Comparison of ENCODE assay signal across 19 mouse cellular contexts in the genomic region with DNA sequence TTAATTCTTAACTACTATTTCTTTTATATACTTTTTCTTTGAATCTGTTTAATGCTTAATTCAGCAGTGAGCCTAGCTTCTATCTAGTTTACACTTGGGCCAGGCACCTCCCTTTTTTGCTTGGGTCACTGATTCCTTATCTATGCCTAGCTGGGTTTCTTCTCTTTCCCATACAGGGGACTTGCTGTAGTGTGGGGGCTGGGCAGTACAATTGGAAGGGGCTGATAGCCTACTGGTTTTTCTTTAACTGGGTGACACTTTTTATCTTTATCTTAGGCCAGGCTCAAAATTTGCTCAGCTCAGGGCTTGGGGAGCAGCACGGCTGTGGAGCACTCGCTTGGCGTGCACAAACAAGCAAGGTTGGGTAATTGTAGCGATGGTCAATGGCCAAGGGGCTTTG. TPM values are rescaled to one million over a fixed set of nuclear protein-coding genes. Genes with fewer than 3 reads are reported as not detected.
DNase-seq lines count a peak whose midpoint lies in the region; ATAC-seq and TF ChIP-seq lines count a peak whose summit lies in the region.
"Had no signal": no experiment of that assay in that cellular context is flagged by ENCODE, and none has a peak within 500 bp of the region (broad histone marks: within the 10 kb centered on the region; RNA-seq: fewer than 3 reads in every experiment).

No protein-coding gene starts in this region.

- ATAC-seq in heart, embryonic 14.5 days (ENCODE audit: insufficient number of reproducible peaks, insufficient read depth, low FRiP score, low read depth): no peak
- peak; percentile 52; the same call in 1 of the 2 replicates for ATAC-seq in stomach, embryonic 15.5 days (ENCODE audit: insufficient read depth, low FRiP score, low read depth)
- ATAC-seq in stomach, postnatal 0 days (ENCODE audit: low FRiP score, low TSS enrichment): no peak
- ATAC-seq in liver, embryonic 14.5 days (ENCODE audit: insufficient read depth): peak; percentile 88
- no peak for ATAC-seq in erythroid progenitor cell, adult 5-6 weeks (replicated peaks; ENCODE audit: low FRiP score, poor library complexity, severe bottlenecking)
- ATAC-seq: forebrain, embryonic 16.5 days had no signal

- 58% methylated on average over 4 of the region's 4 CpGs for WGBS in heart, embryonic 14.5 days
- 70% methylated on average over 4 of the region's 4 CpGs for WGBS in stomach, embryonic 15.5 days
- 70% methylated on average over 4 of the region's 4 CpGs for WGBS in stomach, postnatal 0 days
- 10% methylated on average over 4 of the region's 4 CpGs for WGBS in liver, embryonic 14.5 days (ENCODE audit: insufficient replicate concordance)

- H3K9ac ChIP-seq in heart, embryonic 14.5 days (ENCODE audit: low read length): no peak overlapping the region
- H3K9ac ChIP-seq in stomach, embryonic 15.5 days: no peak overlapping the region
- no peak overlapping the region for H3K9ac ChIP-seq in stomach, postnatal 0 days (ENCODE audit: low read length)
- no peak overlapping the region for H3K9ac ChIP-seq in liver, embryonic 14.5 days (replicated peaks)
- H3K9ac ChIP-seq: hindbrain, embryonic 13.5 days; lung, embryonic 14.5 days; midbrain, embryonic 12.5 days; neural tube, embryonic 15.5 days had no signal

- H3K27ac ChIP-seq in heart, embryonic 14.5 days (replicated peaks in 1 of 2; ENCODE audit: control insufficient read depth in 1 of 2, insufficient read depth in 1 of 2, low read depth in 2 of 2, low read length in 2 of 2): peak overlapping the region; percentile 36 to 65; a peak in 2 of 4 replicates
- H3K27ac ChIP-seq in stomach, embryonic 15.5 days: no peak overlapping the region
- H3K27ac ChIP-seq in stomach, postnatal 0 days (replicated peaks): no peak overlapping the region
- no peak overlapping the region for H3K27ac ChIP-seq in liver, embryonic 14.5 days
- H3K27ac ChIP-seq: hindbrain, embryonic 13.5 days; left cerebral cortex, adult 2 months; midbrain, embryonic 12.5 days; neural tube, embryonic 15.5 days had no signal

- no peaks in the 10 kb centered on the region for H3K27me3 ChIP-seq in heart, embryonic 14.5 days (ENCODE audit: control insufficient read depth, insufficient read depth, low read length)
- H3K27me3 ChIP-seq in stomach, embryonic 15.5 days (replicated peaks): no peaks in the 10 kb centered on the region
- H3K27me3 ChIP-seq in stomach, postnatal 0 days (ENCODE audit: control insufficient read depth, insufficient read depth, low read length): no peaks in the 10 kb centered on the region
- no peaks in the 10 kb centered on the region for H3K27me3 ChIP-seq in liver, embryonic 14.5 days (ENCODE audit: control insufficient read depth, insufficient read depth, low read length)
- H3K27me3 ChIP-seq: hindbrain, embryonic 13.5 days; midbrain, embryonic 12.5 days; neural tube, embryonic 15.5 days had no signal

- H3K4me1 ChIP-seq in heart, embryonic 14.5 days (ENCODE audit: control insufficient read depth in 2 of 2, insufficient read depth in 2 of 2, low read length in 2 of 2): peaks cover 21 to 47% of the 10 kb centered on the region in 2 experiments
- no peaks in the 10 kb centered on the region for H3K4me1 ChIP-seq in stomach, embryonic 15.5 days
- peaks cover 4% of the 10 kb centered on the region; the same call in 1 of the 2 replicates for H3K4me1 ChIP-seq in stomach, postnatal 0 days (replicated peaks; ENCODE audit: control insufficient read depth, insufficient read depth)
- H3K4me1 ChIP-seq in liver, embryonic 14.5 days (replicated peaks; ENCODE audit: control insufficient read depth in 2 of 2, insufficient read depth in 2 of 2, low read length in 1 of 2): peaks cover 12 to 21% of the 10 kb centered on the region in 2 experiments
- H3K4me1 ChIP-seq: hindbrain, embryonic 13.5 days; midbrain, embryonic 12.5 days; neural tube, embryonic 15.5 days had no signal

- no peaks in the 10 kb centered on the region for H3K36me3 ChIP-seq in heart, embryonic 14.5 days (ENCODE audit: control insufficient read depth, insufficient read depth, low read length)
- no peaks in the 10 kb centered on the region for H3K36me3 ChIP-seq in stomach, embryonic 15.5 days
- H3K36me3 ChIP-seq in stomach, postnatal 0 days (ENCODE audit: control insufficient read depth, insufficient read depth, low read length): no peaks in the 10 kb centered on the region
- no peaks in the 10 kb centered on the region for H3K36me3 ChIP-seq in liver, embryonic 14.5 days (replicated peaks; ENCODE audit: control insufficient read depth, insufficient read depth, low read depth)
- H3K36me3 ChIP-seq: hindbrain, embryonic 13.5 days; midbrain, embryonic 12.5 days; neural tube, embryonic 15.5 days had no signal

- no peak overlapping the region for H3K4me3 ChIP-seq in heart, embryonic 14.5 days (ENCODE audit: control insufficient read depth in 1 of 2, insufficient read depth in 1 of 2, low read depth in 1 of 2, low read length in 2 of 2)
- no peak overlapping the region for H3K4me3 ChIP-seq in stomach, embryonic 15.5 days (replicated peaks)
- H3K4me3 ChIP-seq in stomach, postnatal 0 days (ENCODE audit: low read depth, low read length): no peak overlapping the region
- no peak overlapping the region for H3K4me3 ChIP-seq in liver, embryonic 14.5 days (ENCODE audit: insufficient read depth in 1 of 2, low read depth in 2 of 2, low read length in 2 of 2)
- H3K4me3 ChIP-seq: hindbrain, embryonic 13.5 days; left cerebral cortex, adult 2 months; midbrain, embryonic 12.5 days; myocyte; neural tube, embryonic 15.5 days had no signal

- no peak overlapping the region for H3K4me2 ChIP-seq in heart, embryonic 14.5 days (ENCODE audit: low read length)
- H3K4me2 ChIP-seq in stomach, embryonic 15.5 days: no peak overlapping the region
- no peak overlapping the region for H3K4me2 ChIP-seq in stomach, postnatal 0 days (replicated peaks; ENCODE audit: low read depth)
- H3K4me2 ChIP-seq in liver, embryonic 14.5 days (ENCODE audit: low read depth): peak overlapping the region; percentile 15
- H3K4me2 ChIP-seq: hindbrain, embryonic 13.5 days; lung, embryonic 14.5 days; midbrain, embryonic 12.5 days; neural tube, embryonic 15.5 days had no signal

- H3K9me3 ChIP-seq in heart, embryonic 14.5 days (ENCODE audit: control insufficient read depth, low read length): no peaks in the 10 kb centered on the region
- H3K9me3 ChIP-seq in stomach, embryonic 15.5 days: no peaks in the 10 kb centered on the region
- no peaks in the 10 kb centered on the region for H3K9me3 ChIP-seq in stomach, postnatal 0 days (ENCODE audit: control insufficient read depth, low read length)
- H3K9me3 ChIP-seq in liver, embryonic 14.5 days (ENCODE audit: control insufficient read depth, low read length): no peaks in the 10 kb centered on the region
- H3K9me3 ChIP-seq: hindbrain, embryonic 13.5 days; midbrain, embryonic 12.5 days; neural tube, embryonic 15.5 days had no signal

- DNase-seq in heart, postnatal 4 days: no peak
- no peak for DNase-seq in stomach, postnatal 0 days (ENCODE audit: low spot score)
- peak; percentile 33 to 40 (median 40) for DNase-seq in liver, embryonic 14.5 days (ENCODE audit: low read depth in 3 of 3, low spot score in 3 of 3)
- DNase-seq in spleen, postnatal 14 days (ENCODE audit: low spot score in 2 of 2): no peak
- DNase-seq: B cell, adult 2 months; cerebellum, adult 18-20 months; lung, embryonic 14.5 days; lung, postnatal 4 days; right cerebral cortex, postnatal 25 days; thymus, postnatal 36 days had no signal

- no peak for TF ChIP-seq CTCF in stomach, postnatal 0 days (IDR thresholded peaks at IDR 0.05; ENCODE audit: low read depth)
- no peak for TF ChIP-seq CTCF in liver, embryonic 14.5 days (IDR thresholded peaks at IDR 0.05; ENCODE audit: low read depth)

- TF ChIP-seq EP300 in stomach, postnatal 0 days (optimal IDR thresholded peaks at IDR 0.05): no peak
- TF ChIP-seq EP300 in liver, embryonic 14.5 days (IDR thresholded peaks at IDR 0.05; ENCODE audit: low read depth): peak; percentile 53

RNA-seq across cellular contexts. Expression of a gene that starts 51.1 kb away (rescaled TPM):
- polyA plus RNA-seq in heart, embryonic 14.5 days (2014; fragmentation: Nextera tagmentation; extraction: Ambion mirVana): 85.9 and 92.3 TPM in 2 replicates
- 10 to 100 TPM; 71.9 to 73.4 TPM for total RNA-seq in heart, postnatal 4 days (2021)
- 47.9 and 50.3 TPM in 2 replicates for polyA plus RNA-seq in stomach, embryonic 15.5 days (2015; fragmentation: Nextera tagmentation; extraction: Ambion mirVana)
- 33.6 and 45.0 TPM in 2 replicates for polyA plus RNA-seq in stomach, postnatal 0 days (2015; fragmentation: Nextera tagmentation; extraction: Ambion mirVana)
- polyA plus RNA-seq in liver, embryonic 14.5 days (2012; rRNA removed): 3.2 and 3.6 TPM in 2 replicates
- polyA plus RNA-seq in liver, embryonic 14.5 days (2014; fragmentation: Nextera tagmentation; extraction: Ambion mirVana): 2.3 and 3.0 TPM in 2 replicates
- not detected in 2 replicates for total RNA-seq in erythroid progenitor cell, adult 5-6 weeks (2015; ENCODE audit: low replicate concordance)
- not detected in 2 replicates for total RNA-seq in erythroid progenitor cell, adult 5-6 weeks (2017; ENCODE audit: low replicate concordance)

Comparison
In these comparisons a context has a peak if more than half of its experiments do, and no peak if none do; other contexts are left out.
1. ATAC-seq: peak in stomach, embryonic 15.5 days (single experiment) and liver, embryonic 14.5 days (single experiment); none in heart, embryonic 14.5 days (single experiment), stomach, postnatal 0 days (single experiment) and erythroid progenitor cell, adult 5-6 weeks (single experiment).
2. H3K27ac ChIP-seq: peak in heart, embryonic 14.5 days (2 of 2); none in stomach, embryonic 15.5 days (single experiment), stomach, postnatal 0 days (single experiment) and liver, embryonic 14.5 days (single experiment).
3. DNase-seq: peak in liver, embryonic 14.5 days (3 of 3); none in heart, postnatal 4 days (single experiment), stomach, postnatal 0 days (single experiment) and spleen, postnatal 14 days (0 of 2).